Mouse (Mus musculus) adipocyte (in vitro differentiated cells): Measurements from ENCODE around the gene Adamtsl4.

Experiments
- DNase-seq: peaks from one replicate; pipeline ENCODE4 v3.0.0-alpha.2; 2016; ENCODE audit warnings: low spot score

Gene Adamtsl4

GRCm38 (mm10) chr3:95687524-95688421 is at the start of gene Adamtsl4:
Adamtsl4 (minus strand) TSS chr3:95687917.
- peak; percentile 88 for DNase-seq

- DNase-seq: no peak
Observed at GRCm38 (mm10) chr3:95735071-95735670, 47.5 kb upstream of the Adamtsl4 start.

GRCm38 (mm10) chr3:95734092-95734702 is 46.5 kb upstream of the Adamtsl4 start:
- DNase-seq: peak; percentile 29

GRCm38 (mm10) chr3:95732744-95733521 is 45.2 kb upstream of the Adamtsl4 start:
- peak; percentile 90 for DNase-seq

- DNase-seq: no peak
Observed at GRCm38 (mm10) chr3:95732297-95732696, 44.6 kb upstream of the Adamtsl4 start.

GRCm38 (mm10) chr3:95731802-95732201 is 44.1 kb upstream of the Adamtsl4 start:
- DNase-seq: peak; percentile 57

GRCm38 (mm10) chr3:95730431-95730830 is 42.7 kb upstream of the Adamtsl4 start:
- no peak for DNase-seq

GRCm38 (mm10) chr3:95728906-95729305 is 41.2 kb upstream of the Adamtsl4 start:
- DNase-seq: no peak

GRCm38 (mm10) chr3:95726696-95727358 is 39.1 kb upstream of the Adamtsl4 start:
- DNase-seq: peak; percentile 56

GRCm38 (mm10) chr3:95725863-95726262 is 38.1 kb upstream of the Adamtsl4 start:
- DNase-seq: no peak

GRCm38 (mm10) chr3:95722386-95722785 is 34.7 kb upstream of the Adamtsl4 start:
- DNase-seq: no peak

- no peak for DNase-seq
Observed at GRCm38 (mm10) chr3:95718153-95718552, 30.4 kb upstream of the Adamtsl4 start.

GRCm38 (mm10) chr3:95716075-95716474 is 28.4 kb upstream of the Adamtsl4 start:
- DNase-seq: no peak

- DNase-seq: no peak
Observed at GRCm38 (mm10) chr3:95709967-95710366, 22.2 kb upstream of the Adamtsl4 start.

GRCm38 (mm10) chr3:95709044-95709443 is 21.3 kb upstream of the Adamtsl4 start:
- no peak for DNase-seq

GRCm38 (mm10) chr3:95707497-95707896 is 19.8 kb upstream of the Adamtsl4 start:
- DNase-seq: no peak

GRCm38 (mm10) chr3:95706273-95706672 is 18.6 kb upstream of the Adamtsl4 start:
- no peak for DNase-seq

- no peak for DNase-seq
Observed at GRCm38 (mm10) chr3:95704612-95705011, 16.9 kb upstream of the Adamtsl4 start.

- no peak for DNase-seq
Observed at GRCm38 (mm10) chr3:95703276-95703675, 15.6 kb upstream of the Adamtsl4 start.

- DNase-seq: peak; percentile 52
Observed at GRCm38 (mm10) chr3:95701877-95702540, 14.3 kb upstream of the Adamtsl4 start.

- no peak for DNase-seq
Observed at GRCm38 (mm10) chr3:95701085-95701484, 13.4 kb upstream of the Adamtsl4 start.
